Mouse (Mus musculus): ENCODE measurements around the gene Scpep1.

Gene Scpep1

GRCm38 (mm10) chr11:88955217-88955969 is at the start of gene Scpep1:
Scpep1 (minus strand) TSS chr11:88955465.
- TF ChIP-seq GATA4 (IDR thresholded peaks at IDR 0.05; ENCODE audit: insufficient replicate concordance, low read length), result peak; percentile 41; the same call in 1 of the 2 replicates

- no peak for TF ChIP-seq GATA4 (IDR thresholded peaks at IDR 0.05; ENCODE audit: insufficient replicate concordance, low read length)
Measured at GRCm38 (mm10) chr11:89003726-89004125, 48.5 kb upstream of the Scpep1 start.

GRCm38 (mm10) chr11:89003078-89003477 is 47.8 kb upstream of the Scpep1 start:
- peak; percentile 49; the same call in 1 of the 2 replicates for TF ChIP-seq GATA4 (IDR thresholded peaks at IDR 0.05; ENCODE audit: insufficient replicate concordance, low read length)

- no peak for TF ChIP-seq GATA4 (IDR thresholded peaks at IDR 0.05; ENCODE audit: insufficient replicate concordance, low read length)
Measured at GRCm38 (mm10) chr11:89002621-89003020, 47.4 kb upstream of the Scpep1 start.

- no peak for TF ChIP-seq GATA4 (IDR thresholded peaks at IDR 0.05; ENCODE audit: insufficient replicate concordance, low read length)
Measured at GRCm38 (mm10) chr11:89002068-89002467, 46.8 kb upstream of the Scpep1 start.

- no peak for TF ChIP-seq GATA4 (IDR thresholded peaks at IDR 0.05; ENCODE audit: insufficient replicate concordance, low read length)
Measured at GRCm38 (mm10) chr11:89001569-89001968, 46.3 kb upstream of the Scpep1 start.

GRCm38 (mm10) chr11:89000527-89000819 is 45.2 kb upstream of the Scpep1 start:
- TF ChIP-seq GATA4 (IDR thresholded peaks at IDR 0.05; ENCODE audit: insufficient replicate concordance, low read length), result no peak

GRCm38 (mm10) chr11:88999723-89000526 is 44.7 kb upstream of the Scpep1 start:
- no peak for TF ChIP-seq GATA4 (IDR thresholded peaks at IDR 0.05; ENCODE audit: insufficient replicate concordance, low read length)

GRCm38 (mm10) chr11:88998974-88999722 is 43.9 kb upstream of the Scpep1 start, which contains the start of gene Trim25:
Trim25 (plus strand) TSS chr11:88999376.
- peak; percentile 46; the same call in 1 of the 2 replicates for TF ChIP-seq GATA4 (IDR thresholded peaks at IDR 0.05; ENCODE audit: insufficient replicate concordance, low read length)

GRCm38 (mm10) chr11:88998406-88998805 is 43.1 kb upstream of the Scpep1 start:
- TF ChIP-seq GATA4 (IDR thresholded peaks at IDR 0.05; ENCODE audit: insufficient replicate concordance, low read length), result no peak

- peak; percentile 68; the same call in 1 of the 2 replicates for TF ChIP-seq GATA4 (IDR thresholded peaks at IDR 0.05; ENCODE audit: insufficient replicate concordance, low read length)
Measured at GRCm38 (mm10) chr11:88996427-88996826, 41.2 kb upstream of the Scpep1 start.

- no peak for TF ChIP-seq GATA4 (IDR thresholded peaks at IDR 0.05; ENCODE audit: insufficient replicate concordance, low read length)
Measured at GRCm38 (mm10) chr11:88995616-88996015, 40.4 kb upstream of the Scpep1 start.

- TF ChIP-seq GATA4 (IDR thresholded peaks at IDR 0.05; ENCODE audit: insufficient replicate concordance, low read length), result no peak
Measured at GRCm38 (mm10) chr11:88994492-88994891, 39.2 kb upstream of the Scpep1 start.

GRCm38 (mm10) chr11:88993625-88994024 is 38.4 kb upstream of the Scpep1 start:
- no peak for TF ChIP-seq GATA4 (IDR thresholded peaks at IDR 0.05; ENCODE audit: insufficient replicate concordance, low read length)

GRCm38 (mm10) chr11:88993186-88993585 is 37.9 kb upstream of the Scpep1 start:
- TF ChIP-seq GATA4 (IDR thresholded peaks at IDR 0.05; ENCODE audit: insufficient replicate concordance, low read length), result no peak

Data from liver, adult (tissue).